Mouse (Mus musculus) limb, embryonic 10.5 days (tissue): ENCODE measurements around the gene Amhr2. TPM values are rescaled to one million over a fixed set of nuclear protein-coding genes. Genes with fewer than 3 reads are reported as not detected.

Experiments
- DNase-seq: peaks from one replicate; pipeline ENCODE4 v3.0.0-alpha.2; 2017; ENCODE audit warnings: low spot score
- H3K27ac ChIP-seq: fragments of 300-500 bp; sonication (generic); 2 replicates; pipeline ENCODE4 v1.5.1; 2016; ENCODE audit warnings: mild to moderate bottlenecking
- H3K27me3 ChIP-seq: fragments of 300-500 bp; sonication (generic); 2 replicates; pipeline ENCODE4 v1.6.1; 2016; ENCODE audit warnings: low read depth, mild to moderate bottlenecking; ENCODE audit not compliant: poor library complexity, severe bottlenecking
- H3K36me3 ChIP-seq: fragments of 300-500 bp; sonication (generic); 2 replicates; pipeline ENCODE4 v1.6.1; 2016; ENCODE audit warnings: mild to moderate bottlenecking, moderate library complexity
- H3K4me1 ChIP-seq: fragments of 300-500 bp; sonication (generic); 2 replicates; pipeline ENCODE4 v1.6.1; 2016
- H3K4me3 ChIP-seq: fragments of 300-500 bp; sonication (generic); 2 replicates; pipeline ENCODE4 v1.5.1; 2016; ENCODE audit warnings: mild to moderate bottlenecking, moderate library complexity
- H3K9me3 ChIP-seq: fragments of 300-500 bp; sonication (generic); replicated peaks from 2 replicates; pipeline ENCODE4 v1.6.1; 2016; ENCODE audit warnings: mild to moderate bottlenecking
- WGBS: fragments of 180-500 bp; shearing (Covaris S2); methylation state at CpG from one replicate; pipeline ENCODE4 v1.1.7; 2016; 5-methylcytosine and 5-hydroxymethylcytosine counted together
- polyA plus RNA-seq: library from polyadenylated mRNA; unstranded; fragments of >200 nt; fragmentation: Nextera tagmentation; extraction: Ambion mirVana; gene quantifications from 2 replicates; pipeline ENCODE4 v1.2.1, GENCODE M21; 2016

The Amhr2 gene
- polyA plus RNA-seq, 1 experiment from 2014 or later = not detected

DNA sequence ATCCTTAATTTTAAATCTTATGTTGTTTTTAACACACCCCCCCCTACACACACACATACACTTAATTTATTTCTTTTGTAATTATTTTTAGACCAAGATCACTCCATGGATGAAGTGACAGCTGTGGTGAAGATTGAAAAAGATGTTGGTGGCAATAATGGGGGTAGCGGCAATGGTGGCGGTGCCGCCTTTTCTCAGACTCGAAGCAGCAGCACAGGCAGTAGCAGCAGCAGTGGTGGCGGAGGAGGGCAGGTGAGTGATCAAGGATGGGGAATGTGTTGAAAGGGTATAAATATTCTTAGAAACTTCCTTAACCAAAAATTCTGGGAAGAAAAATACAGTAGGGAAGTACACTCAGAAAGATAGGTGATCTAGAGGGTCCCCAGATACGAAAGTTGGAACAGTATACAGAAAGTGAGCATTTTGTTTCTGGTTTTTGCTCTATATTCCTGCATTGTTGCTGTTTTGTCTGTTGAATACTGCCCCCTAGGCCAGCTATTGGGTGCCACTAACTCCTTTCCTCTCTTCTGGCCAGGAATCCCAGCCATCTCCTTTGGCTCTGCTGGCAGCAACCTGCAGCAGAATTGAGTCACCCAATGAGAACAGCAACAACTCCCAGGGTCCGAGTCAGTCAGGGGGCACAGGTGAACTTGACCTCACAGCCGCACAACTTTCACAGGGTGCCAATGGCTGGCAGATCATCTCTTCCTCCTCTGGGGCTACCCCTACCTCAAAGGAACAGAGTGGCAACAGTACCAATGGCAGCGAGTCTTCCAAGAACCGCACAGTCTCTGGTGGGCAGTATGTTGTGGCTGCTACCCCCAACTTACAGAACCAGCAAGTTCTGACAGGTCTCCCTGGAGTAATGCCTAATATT lies 37.2 kb upstream of the Amhr2 start:
- Histone ChIP-seq H3K27ac (no peak overlapping the region), H3K27me3 (no peaks in the 10 kb centered on the region), H3K4me1 (peaks cover 42% of the 10 kb centered on the region), H3K4me3 (peak overlapping the region; percentile 91; the same call in 1 of the 2 replicates), H3K9me3 (no peaks in the 10 kb centered on the region), H3K36me3 (peaks cover 58% of the 10 kb centered on the region)
- 95% methylated on average over 10 of the region's 10 CpGs for WGBS
- DNase-seq = no peak

DNA sequence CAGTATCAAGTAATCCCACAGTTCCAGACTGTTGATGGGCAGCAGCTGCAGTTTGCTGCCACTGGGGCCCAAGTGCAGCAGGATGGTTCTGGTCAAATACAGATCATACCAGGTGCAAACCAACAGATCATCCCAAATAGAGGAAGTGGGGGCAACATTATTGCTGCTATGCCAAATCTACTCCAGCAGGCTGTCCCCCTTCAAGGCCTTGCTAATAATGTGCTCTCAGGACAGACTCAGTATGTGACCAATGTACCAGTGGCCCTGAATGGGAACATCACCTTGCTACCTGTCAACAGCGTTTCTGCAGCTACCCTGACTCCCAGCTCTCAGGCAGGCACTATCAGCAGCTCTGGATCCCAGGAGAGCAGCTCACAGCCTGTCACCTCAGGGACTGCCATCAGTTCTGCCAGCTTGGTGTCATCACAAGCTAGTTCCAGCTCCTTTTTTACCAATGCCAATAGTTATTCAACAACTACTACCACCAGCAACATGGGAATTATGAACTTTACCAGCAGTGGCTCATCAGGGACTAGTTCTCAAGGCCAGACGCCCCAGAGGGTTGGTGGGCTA lies 36.5 kb upstream of the Amhr2 start:
- Histone ChIP-seq H3K4me1 (peaks cover 42% of the 10 kb centered on the region), H3K27ac (no peak overlapping the region), H3K9me3 (no peaks in the 10 kb centered on the region), H3K36me3 (peaks cover 66% of the 10 kb centered on the region), H3K27me3 (no peaks in the 10 kb centered on the region), H3K4me3 (peak overlapping the region; percentile 2)
- 87% methylated on average over 2 of the region's 2 CpGs for WGBS
- no peak for DNase-seq

DNA sequence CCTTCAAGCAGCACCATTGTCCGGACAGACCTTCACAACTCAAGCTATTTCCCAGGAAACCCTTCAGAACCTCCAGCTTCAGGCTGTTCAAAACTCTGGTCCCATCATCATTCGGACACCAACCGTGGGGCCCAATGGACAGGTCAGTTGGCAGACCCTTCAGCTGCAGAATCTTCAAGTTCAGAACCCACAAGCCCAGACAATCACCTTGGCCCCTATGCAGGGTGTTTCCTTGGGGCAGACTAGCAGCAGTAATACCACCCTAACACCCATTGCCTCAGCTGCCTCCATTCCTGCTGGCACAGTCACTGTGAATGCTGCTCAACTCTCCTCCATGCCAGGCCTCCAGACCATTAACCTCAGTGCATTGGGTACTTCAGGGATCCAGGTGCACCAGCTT lies 35.9 kb upstream of the Amhr2 start:
- Histone ChIP-seq H3K4me3 (0 out of 2 replicates have a peak overlapping the region, but pooled peaks have one; percentile 14), H3K9me3 (no peaks in the 10 kb centered on the region), H3K27ac (no peak overlapping the region), H3K36me3 (peaks cover 72% of the 10 kb centered on the region), H3K27me3 (no peaks in the 10 kb centered on the region), H3K4me1 (peaks cover 42% of the 10 kb centered on the region)
- no peak for DNase-seq
- 96% methylated on average over 3 of the region's 3 CpGs for WGBS

DNA sequence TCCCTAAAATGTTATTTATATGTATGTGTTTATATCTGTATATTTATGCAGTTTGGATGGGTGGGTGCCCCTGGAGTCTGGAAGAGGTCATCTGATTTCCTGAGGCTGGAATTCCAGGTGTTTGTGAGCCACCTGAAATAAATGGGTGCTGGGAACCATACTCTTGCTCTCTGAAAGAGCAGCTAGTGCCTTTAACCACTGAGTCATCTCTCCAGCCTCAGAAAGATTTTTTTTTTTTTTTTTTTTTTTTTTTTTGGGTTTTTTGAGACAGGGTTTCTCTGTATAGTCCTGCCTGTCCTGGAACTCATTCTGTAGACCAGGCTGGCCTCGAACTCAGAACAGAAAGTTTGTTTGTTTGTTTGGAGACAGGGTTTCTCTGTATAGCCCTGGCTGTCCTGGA lies 34.1 kb upstream of the Amhr2 start:
- no peak for DNase-seq
- Histone ChIP-seq H3K4me3 (0 out of 2 replicates have a peak overlapping the region, but pooled peaks have one; percentile 19), H3K27me3 (no peaks in the 10 kb centered on the region), H3K9me3 (no peaks in the 10 kb centered on the region), H3K36me3 (peaks cover 90% of the 10 kb centered on the region), H3K4me1 (peaks cover 32% of the 10 kb centered on the region), H3K27ac (no peak overlapping the region)
- WGBS = 89% methylated on average over 1 of the region's 1 CpGs

DNA sequence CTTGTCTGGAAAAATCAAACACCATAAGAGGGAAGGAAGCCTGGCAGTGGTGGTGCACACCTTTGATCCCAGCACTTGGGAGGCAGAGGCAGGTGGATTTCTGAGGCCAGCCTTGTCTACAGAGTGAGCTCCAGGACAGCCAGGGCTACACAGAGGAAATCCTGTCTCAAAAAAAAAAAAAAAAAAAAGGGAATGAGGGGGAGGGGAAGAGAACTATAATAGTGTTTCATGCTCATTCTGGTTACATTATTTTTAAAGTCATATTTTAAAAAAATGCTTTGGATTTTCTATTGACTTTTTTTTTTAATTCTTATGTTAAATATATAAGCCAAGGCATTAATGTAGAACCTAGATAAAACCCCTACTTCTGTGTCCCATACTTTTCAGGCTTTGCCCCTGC lies 31.5 kb upstream of the Amhr2 start:
- Histone ChIP-seq H3K36me3 (peaks cover 99% of the 10 kb centered on the region), H3K4me3 (no peak overlapping the region), H3K9me3 (no peaks in the 10 kb centered on the region), H3K27ac (no peak overlapping the region), H3K4me1 (peaks cover 20% of the 10 kb centered on the region), H3K27me3 (no peaks in the 10 kb centered on the region)
- no peak for DNase-seq

DNA sequence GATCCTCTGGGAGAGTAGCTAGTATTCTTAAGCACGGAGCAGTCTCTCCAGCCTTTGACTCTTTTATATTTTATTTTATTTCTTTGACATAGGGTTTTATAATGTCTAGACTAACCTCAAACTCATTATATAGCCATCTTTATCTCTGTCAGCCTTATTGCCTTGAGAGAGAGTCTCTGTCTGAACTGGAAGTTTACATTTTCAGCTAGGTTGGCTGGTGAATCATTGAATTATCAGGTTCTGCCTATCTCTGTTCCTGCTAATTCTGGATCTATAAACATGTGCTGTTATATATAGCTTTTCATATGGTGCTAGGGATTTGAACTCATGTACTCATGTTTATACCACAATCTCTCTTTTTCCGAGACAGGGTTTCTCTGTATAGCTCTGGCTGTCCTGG lies 27.6 kb upstream of the Amhr2 start:
- Histone ChIP-seq H3K36me3 (peaks cover 86% of the 10 kb centered on the region), H3K4me3 (no peak overlapping the region), H3K27me3 (no peaks in the 10 kb centered on the region), H3K9me3 (no peaks in the 10 kb centered on the region), H3K27ac (no peak overlapping the region), H3K4me1 (no peaks in the 10 kb centered on the region)
- WGBS = 85% methylated on average over 2 of the region's 2 CpGs
- DNase-seq = no peak

DNA sequence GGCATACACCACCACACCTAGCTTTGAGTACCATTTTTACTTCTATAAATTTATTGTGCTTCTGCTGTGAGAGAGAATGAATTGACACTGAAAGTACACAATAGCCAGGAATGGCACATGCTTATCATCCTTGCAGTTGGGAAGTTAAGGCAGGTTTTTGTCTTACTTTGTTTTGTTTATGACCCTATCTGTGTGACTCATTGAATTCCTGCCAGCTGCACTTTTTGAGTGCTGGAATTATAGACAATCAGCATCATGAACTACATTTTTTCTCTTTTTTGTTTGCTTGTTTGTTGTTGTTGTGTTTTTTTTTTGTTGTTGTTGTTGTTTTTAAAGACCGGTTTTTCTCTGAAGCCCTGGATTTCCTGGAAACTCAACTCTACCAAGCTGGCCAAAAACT lies 24.2 kb upstream of the Amhr2 start:
- no peaks in the 10 kb centered on the region for H3K27me3 ChIP-seq

DNA sequence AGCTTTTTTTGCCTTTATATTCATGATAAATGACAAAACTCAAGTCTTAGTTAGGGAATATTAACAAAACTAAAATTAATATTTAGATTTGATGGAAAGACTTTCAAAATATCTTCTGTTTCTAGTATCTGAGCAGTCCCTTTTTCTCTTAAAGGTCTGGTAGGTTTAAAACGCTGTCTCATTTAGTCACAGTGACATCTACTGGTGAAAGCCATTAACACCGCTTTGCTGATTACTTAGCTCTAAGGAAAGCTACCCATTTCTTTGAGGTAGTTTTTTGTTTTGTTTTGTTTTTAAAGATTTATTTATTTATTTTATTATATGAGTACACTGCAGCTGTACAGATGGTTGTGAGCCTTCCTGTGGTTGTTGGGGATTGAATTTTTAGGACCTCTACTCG lies 23.7 kb upstream of the Amhr2 start:
- 61% methylated on average over 3 of the region's 3 CpGs for WGBS

More for the DNA sequence above, 24.2 kb upstream of the Amhr2 start:
- Histone ChIP-seq H3K4me1 (no peaks in the 10 kb centered on the region), H3K27ac (no peak overlapping the region), H3K4me3 (no peak overlapping the region), H3K36me3 (peaks cover 85% of the 10 kb centered on the region), H3K9me3 (no peaks in the 10 kb centered on the region)
- 66% methylated on average over 1 of the region's 1 CpGs for WGBS
- no peak for DNase-seq

DNA sequence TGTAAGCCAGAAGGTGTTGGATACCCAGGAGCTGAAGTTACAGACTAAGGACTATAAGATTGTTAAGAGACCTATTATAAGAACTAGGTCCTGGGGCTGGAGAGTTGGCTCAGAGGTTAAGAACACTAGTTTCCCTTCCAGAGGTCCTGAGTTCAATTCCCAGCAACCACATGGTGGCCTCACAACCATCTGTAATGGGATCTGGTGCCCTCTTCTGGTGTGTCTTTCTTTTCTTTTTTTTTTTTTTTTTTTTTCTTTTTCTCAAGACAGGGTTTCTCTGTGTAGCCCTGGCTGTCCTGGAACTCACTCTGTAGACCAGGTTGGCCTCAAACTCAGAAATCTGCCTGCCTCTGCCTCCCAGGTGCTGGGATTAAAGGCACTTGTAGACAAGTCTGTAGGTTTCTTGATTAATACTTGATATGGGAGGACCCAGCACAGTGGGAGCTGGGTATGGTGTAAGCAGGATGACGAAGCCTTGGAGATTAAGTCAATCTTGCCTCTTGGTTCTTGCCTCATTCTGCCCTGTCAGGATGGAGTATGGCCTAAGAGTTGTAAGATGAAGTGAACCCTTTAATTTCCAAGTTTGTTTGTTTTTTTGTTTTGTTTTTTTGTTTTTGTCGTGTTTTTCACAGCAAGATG lies 21.4 kb upstream of the Amhr2 start:
- Histone ChIP-seq H3K4me1 (no peaks in the 10 kb centered on the region), H3K27ac (no peak overlapping the region), H3K27me3 (no peaks in the 10 kb centered on the region), H3K4me3 (no peak overlapping the region), H3K36me3 (peaks cover 86% of the 10 kb centered on the region), H3K9me3 (no peaks in the 10 kb centered on the region)
- DNase-seq = no peak
- 92% methylated on average over 2 of the region's 2 CpGs for WGBS

More for the DNA sequence above, 23.7 kb upstream of the Amhr2 start:
- no peaks in the 10 kb centered on the region for H3K4me1 ChIP-seq
- H3K36me3 ChIP-seq = peaks cover 85% of the 10 kb centered on the region
- H3K27me3 ChIP-seq = no peaks in the 10 kb centered on the region
- DNase-seq = no peak
- H3K27ac ChIP-seq = no peak overlapping the region
- no peak overlapping the region for H3K4me3 ChIP-seq
- H3K9me3 ChIP-seq = no peaks in the 10 kb centered on the region

DNA sequence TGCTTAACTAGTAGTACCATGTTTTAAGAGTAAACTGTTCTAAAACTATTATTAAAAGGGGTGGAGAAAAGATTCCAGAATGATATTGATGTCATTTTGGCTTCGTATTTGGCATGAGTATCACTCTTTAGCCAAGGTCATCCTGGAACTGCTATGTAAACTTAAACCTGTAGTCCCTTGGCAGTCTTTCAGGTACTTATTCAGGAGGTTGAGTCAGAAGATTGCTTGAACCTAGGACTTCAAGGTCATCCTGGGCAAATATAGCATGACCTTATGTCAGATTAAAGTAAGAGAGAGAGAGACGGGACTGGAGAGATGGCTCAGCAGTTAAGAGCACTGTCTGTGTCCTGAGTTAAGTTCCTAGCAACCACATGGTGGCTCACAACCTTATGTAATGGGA lies 20.5 kb upstream of the Amhr2 start:
- Histone ChIP-seq H3K36me3 (peaks cover 86% of the 10 kb centered on the region), H3K27me3 (no peaks in the 10 kb centered on the region), H3K27ac (no peak overlapping the region), H3K9me3 (no peaks in the 10 kb centered on the region), H3K4me1 (no peaks in the 10 kb centered on the region), H3K4me3 (no peak overlapping the region)
- 89% methylated on average over 2 of the region's 2 CpGs for WGBS
- no peak for DNase-seq

DNA sequence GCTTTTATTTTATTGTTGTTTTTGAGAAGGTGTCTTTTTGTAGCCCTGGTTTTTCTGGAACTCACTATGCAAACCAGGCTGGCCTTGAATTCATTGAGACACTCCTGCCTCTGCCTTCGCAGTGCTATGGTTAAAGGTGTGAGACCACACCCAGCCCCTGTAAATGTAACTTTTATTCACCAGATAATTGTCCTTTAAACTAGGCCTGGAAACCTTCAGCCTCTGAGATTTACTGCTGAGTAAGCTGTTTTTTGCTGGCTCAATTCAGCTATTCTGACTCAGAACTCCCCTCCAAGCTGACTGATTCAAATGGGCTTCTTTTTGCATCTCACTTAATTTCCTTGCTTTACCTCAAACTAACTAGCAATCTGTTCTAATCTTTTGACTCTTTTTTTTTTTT lies 18.2 kb upstream of the Amhr2 start:
- WGBS = 94% methylated on average over 1 of the region's 1 CpGs
- no peaks in the 10 kb centered on the region for H3K27me3 ChIP-seq
- no peak overlapping the region for H3K4me3 ChIP-seq
- H3K36me3 ChIP-seq = peaks cover 97% of the 10 kb centered on the region
- no peaks in the 10 kb centered on the region for H3K9me3 ChIP-seq
- H3K4me1 ChIP-seq = no peaks in the 10 kb centered on the region
- no peak for DNase-seq
- H3K27ac ChIP-seq = no peak overlapping the region

DNA sequence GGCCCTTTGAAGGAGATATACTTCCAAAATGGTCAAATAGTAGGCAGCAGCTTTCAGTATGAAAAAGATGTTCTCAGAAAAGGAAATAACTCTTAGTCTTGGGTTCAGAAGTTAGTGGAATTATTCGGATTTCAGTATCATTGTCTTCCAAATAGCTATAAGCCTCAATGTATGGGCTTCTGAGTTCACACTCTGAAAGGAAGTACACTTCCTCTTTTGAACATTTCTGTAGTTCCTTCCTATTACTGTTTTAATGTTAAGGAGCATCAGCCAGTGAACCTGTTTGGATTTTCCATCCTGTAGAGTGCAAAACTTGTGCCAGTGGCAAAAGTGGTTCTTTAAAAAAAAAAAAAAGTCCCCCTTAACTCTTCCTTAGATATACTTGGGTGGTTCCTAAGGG lies 13.1 kb upstream of the Amhr2 start:
- Histone ChIP-seq H3K4me1 (no peaks in the 10 kb centered on the region), H3K27ac (no peak overlapping the region), H3K9me3 (no peaks in the 10 kb centered on the region), H3K27me3 (no peaks in the 10 kb centered on the region), H3K4me3 (no peak overlapping the region), H3K36me3 (peaks cover 94% of the 10 kb centered on the region)
- 90% methylated on average over 1 of the region's 1 CpGs for WGBS
- no peak for DNase-seq

DNA sequence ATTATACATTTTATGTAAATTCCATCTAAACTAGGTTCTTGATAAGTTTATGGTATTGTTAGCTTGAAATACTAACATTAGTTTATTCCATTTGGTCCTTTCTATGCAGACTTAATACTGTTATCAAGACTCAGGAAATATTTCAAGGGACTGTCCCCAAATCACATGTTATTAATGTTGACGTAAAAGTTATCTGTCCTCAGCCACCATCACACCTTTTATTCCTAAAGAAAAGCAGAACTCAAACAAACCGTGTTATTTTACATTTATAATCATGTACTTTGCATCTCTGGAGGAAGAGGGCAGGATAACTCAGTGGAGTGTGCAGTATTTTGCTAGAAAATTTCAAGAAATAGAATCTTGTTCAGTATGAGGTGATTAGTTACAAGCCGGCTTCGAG lies 12.0 kb upstream of the Amhr2 start:
- no peak overlapping the region for H3K27ac ChIP-seq
- WGBS = 95% methylated on average over 4 of the region's 4 CpGs
- peaks cover 91% of the 10 kb centered on the region for H3K36me3 ChIP-seq
- no peaks in the 10 kb centered on the region for H3K4me1 ChIP-seq
- H3K27me3 ChIP-seq = no peaks in the 10 kb centered on the region
- H3K4me3 ChIP-seq = no peak overlapping the region
- DNase-seq = no peak
- no peaks in the 10 kb centered on the region for H3K9me3 ChIP-seq
